Mouse (Mus musculus): ENCODE measurements at regions not wholly inside any gene's neighbourhood (a gene's known extent, or its start where the extent isn't known, plus 50 kb on each side); places are given as distances from the start of the nearest gene placed in this dataset.

DNA sequence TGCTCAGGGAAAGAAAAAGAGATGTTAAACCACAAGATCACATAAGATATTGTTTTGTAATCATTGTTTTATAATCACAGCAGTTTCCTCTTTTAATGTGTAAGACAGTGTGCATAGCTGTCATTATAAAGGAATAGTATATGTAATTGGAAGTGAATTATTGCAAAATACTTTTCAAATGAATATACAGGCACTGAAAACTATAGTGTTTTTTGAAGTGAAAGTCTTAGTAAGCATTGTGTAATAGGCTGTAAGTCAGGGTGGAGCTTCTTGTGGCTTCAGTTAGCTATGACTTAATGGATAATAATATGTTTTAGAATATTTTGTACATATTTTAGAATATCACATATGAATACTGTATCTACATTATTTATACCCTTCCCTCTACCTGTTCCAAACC, 333.7 kb upstream of the Tusc1 start:
- H3K79me2 ChIP-seq (ENCODE audit: control insufficient read depth, insufficient read depth, low read length, poor library complexity) = no peaks in the 10 kb centered on the region
- H3K4me3 ChIP-seq (ENCODE audit: control insufficient read depth in 1 of 2, insufficient read depth in 1 of 2, low read depth in 2 of 2, low read length in 2 of 2) = no peak overlapping the region
- no peak for DNase-seq (ENCODE audit: low read depth, low spot score)
- no peaks in the 10 kb centered on the region for H3K4me1 ChIP-seq (ENCODE audit: control insufficient read depth in 1 of 2, insufficient read depth in 2 of 2, low read length in 2 of 2)
- no peak overlapping the region for H3K27ac ChIP-seq (ENCODE audit: control insufficient read depth, low read depth, low read length)
- H3K36me3 ChIP-seq (ENCODE audit: control insufficient read depth in 1 of 2, insufficient read depth in 2 of 2, low read length in 2 of 2) = no peaks in the 10 kb centered on the region
- no peaks in the 10 kb centered on the region for H3K9me3 ChIP-seq (replicated peaks; ENCODE audit: insufficient read depth, low read length)
- H3K9ac ChIP-seq (ENCODE audit: control insufficient read depth, low read depth, low read length, poor library complexity, severe bottlenecking) = no peak overlapping the region
- TF ChIP-seq ETS1 (IDR thresholded peaks at IDR 0.05; ENCODE audit: low read depth, low read length) (no peak), MAFK (IDR thresholded peaks at IDR 0.05; ENCODE audit: borderline replicate concordance, low read depth, low read length) (no peak), UBTF (IDR thresholded peaks at IDR 0.05; ENCODE audit: borderline replicate concordance, insufficient read depth, low read depth, low read length) (no peak), TCF12 (IDR thresholded peaks at IDR 0.05; ENCODE audit: low read depth, low read length) (no peak), POLR2AphosphoS2 (IDR thresholded peaks at IDR 0.05; ENCODE audit: low read length) (no peak), USF2 (IDR thresholded peaks at IDR 0.05; ENCODE audit: borderline replicate concordance in 1 of 2, insufficient read depth in 1 of 2, low read depth in 1 of 2, low read length in 2 of 2) (no peak), GATA1 (IDR thresholded peaks at IDR 0.05; ENCODE audit: low read depth, low read length) (no peak), SMC3 (IDR thresholded peaks at IDR 0.05; ENCODE audit: low read depth, low read length) (no peak), MYB (IDR thresholded peaks at IDR 0.05; ENCODE audit: low read depth, low read length) (no peak), RCOR1 (IDR thresholded peaks at IDR 0.05; ENCODE audit: low read depth, low read length) (no peak), EP300 (IDR thresholded peaks at IDR 0.05; ENCODE audit: low read depth in 1 of 2, low read length in 2 of 2) (no peak), JUND (IDR thresholded peaks at IDR 0.05; ENCODE audit: low read depth, low read length) (no peak), POLR2AphosphoS5 (IDR thresholded peaks at IDR 0.05; ENCODE audit: borderline replicate concordance, low read depth, low read length) (no peak), MXI1 (IDR thresholded peaks at IDR 0.05; ENCODE audit: low read depth, low read length) (no peak)
- H3K27me3 ChIP-seq (ENCODE audit: control insufficient read depth in 1 of 2, insufficient read depth in 2 of 2, low read length in 2 of 2) = no peaks in the 10 kb centered on the region

DNA sequence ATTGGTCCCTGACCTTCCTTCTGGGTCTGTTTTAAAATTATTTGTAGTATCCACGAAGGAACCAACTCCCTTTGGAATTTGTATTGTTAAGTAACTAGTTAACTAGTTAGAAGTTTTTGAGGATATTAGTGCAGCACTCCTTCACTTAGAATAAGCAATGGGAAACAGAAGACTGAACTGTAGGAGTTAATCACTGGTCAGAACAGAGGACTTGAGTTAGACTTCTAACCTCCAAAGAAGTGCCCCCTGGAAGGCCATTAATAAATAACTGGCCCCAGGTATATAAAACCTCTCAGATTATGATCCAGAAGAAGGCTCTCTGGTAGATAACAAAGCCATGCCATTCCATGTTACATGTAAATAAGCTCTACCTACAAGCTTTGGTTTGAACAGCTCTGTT, 329.0 kb upstream of the Tusc1 start:
- Histone ChIP-seq H3K36me3 (ENCODE audit: control insufficient read depth in 1 of 2, insufficient read depth in 2 of 2, low read length in 2 of 2) (no peaks in the 10 kb centered on the region), H3K27ac (ENCODE audit: control insufficient read depth, low read depth, low read length) (no peak overlapping the region), H3K4me3 (ENCODE audit: control insufficient read depth in 1 of 2, insufficient read depth in 1 of 2, low read depth in 2 of 2, low read length in 2 of 2) (no peak overlapping the region), H3K9ac (ENCODE audit: control insufficient read depth, low read depth, low read length, poor library complexity, severe bottlenecking) (no peak overlapping the region), H3K79me2 (ENCODE audit: control insufficient read depth, insufficient read depth, low read length, poor library complexity) (no peaks in the 10 kb centered on the region), H3K4me1 (ENCODE audit: control insufficient read depth in 1 of 2, insufficient read depth in 2 of 2, low read length in 2 of 2) (no peaks in the 10 kb centered on the region), H3K9me3 (replicated peaks; ENCODE audit: insufficient read depth, low read length) (no peaks in the 10 kb centered on the region), H3K27me3 (ENCODE audit: control insufficient read depth in 1 of 2, insufficient read depth in 2 of 2, low read length in 2 of 2) (no peaks in the 10 kb centered on the region)
- no peak for DNase-seq (ENCODE audit: low read depth, low spot score)
- TF ChIP-seq MYB (IDR thresholded peaks at IDR 0.05; ENCODE audit: low read depth, low read length) (no peak), ETS1 (IDR thresholded peaks at IDR 0.05; ENCODE audit: low read depth, low read length) (no peak)

DNA sequence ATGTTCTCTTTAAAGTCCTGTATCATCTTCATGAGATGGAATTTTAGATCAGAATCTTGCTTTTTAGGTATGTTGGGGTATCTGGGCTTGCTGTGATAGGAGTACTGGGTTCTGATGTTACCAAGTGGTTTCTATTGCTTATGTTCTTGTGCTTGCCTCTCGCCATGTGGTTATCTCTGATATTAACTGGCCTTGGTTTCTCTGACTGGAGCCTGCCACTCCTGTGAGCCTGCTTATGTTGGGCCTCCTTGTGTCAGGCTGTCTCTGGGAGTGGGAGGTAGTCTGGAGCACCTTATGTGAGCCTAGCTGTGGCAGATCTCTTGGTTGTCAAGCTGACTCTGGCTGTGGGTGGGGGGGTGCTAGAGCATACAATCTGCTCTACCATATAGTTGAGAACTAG, 302.9 kb upstream of the Tusc1 start:
- no peak for DNase-seq (ENCODE audit: low read depth, low spot score)
- no peak for TF ChIP-seq POLR2AphosphoS2 (IDR thresholded peaks at IDR 0.05; ENCODE audit: low read length)
- no peak for TF ChIP-seq SMC3 (IDR thresholded peaks at IDR 0.05; ENCODE audit: low read depth, low read length)
- TF ChIP-seq ZKSCAN1 (IDR thresholded peaks at IDR 0.05; ENCODE audit: low read depth, low read length) = no peak

More for the DNA sequence above, 302.9 kb upstream of the Tusc1 start:
- no peak overlapping the region for H3K4me3 ChIP-seq (ENCODE audit: control insufficient read depth in 1 of 2, insufficient read depth in 1 of 2, low read depth in 2 of 2, low read length in 2 of 2)
- no peaks in the 10 kb centered on the region for H3K27me3 ChIP-seq (ENCODE audit: control insufficient read depth in 1 of 2, insufficient read depth in 2 of 2, low read length in 2 of 2)
- H3K9me3 ChIP-seq (replicated peaks; ENCODE audit: insufficient read depth, low read length) = no peaks in the 10 kb centered on the region
- H3K27ac ChIP-seq (ENCODE audit: control insufficient read depth, low read depth, low read length) = no peak overlapping the region
- H3K36me3 ChIP-seq (ENCODE audit: control insufficient read depth in 1 of 2, insufficient read depth in 2 of 2, low read length in 2 of 2) = no peaks in the 10 kb centered on the region
- no peak overlapping the region for H3K9ac ChIP-seq (ENCODE audit: control insufficient read depth, low read depth, low read length, poor library complexity, severe bottlenecking)
- H3K4me1 ChIP-seq (ENCODE audit: control insufficient read depth in 1 of 2, insufficient read depth in 2 of 2, low read length in 2 of 2) = no peaks in the 10 kb centered on the region
- H3K79me2 ChIP-seq (ENCODE audit: control insufficient read depth, insufficient read depth, low read length, poor library complexity) = no peaks in the 10 kb centered on the region
